Mouse (Mus musculus) MEL (cell line): ENCODE data around the gene Srgap2. TPM values are rescaled to one million over a fixed set of nuclear protein-coding genes. Genes with fewer than 3 reads are reported as not detected.

Experiments used
- DNase-seq: peaks from one replicate; pipeline ENCODE4 v3.0.0; 2011; ENCODE audit warnings: low read depth, low spot score
- H3K27ac ChIP-seq: 2 replicates; pipeline ENCODE4 v1.5.1; 2012; ENCODE audit warnings: low read depth, mild to moderate bottlenecking, control low read depth, low read length, moderate library complexity; ENCODE audit not compliant: control insufficient read depth
- H3K27me3 ChIP-seq, 2 experiments: fragments of 150-350 bp in 1 of 2; sonication (generic) in 1 of 2; 2 replicates each; pipeline ENCODE4 v1.6.1; 2012; ENCODE audit warnings: low read length in 2 of 2, mild to moderate bottlenecking in 2 of 2, improper control_type of control experiment in 1 of 2, moderate library complexity in 1 of 2; ENCODE audit not compliant: insufficient read depth in 2 of 2, control insufficient read depth in 1 of 2
- H3K36me3 ChIP-seq, 2 experiments: 2 replicates each; pipeline ENCODE4 v1.6.1; 2012 to 2014; ENCODE audit warnings: low read length in 2 of 2, improper control_type of control experiment in 1 of 2, inconsistent platforms in 1 of 2, mild to moderate bottlenecking in 1 of 2; ENCODE audit not compliant: insufficient read depth in 2 of 2, control insufficient read depth in 1 of 2
- H3K4me1 ChIP-seq, 2 experiments: fragments of 150-350 bp in 1 of 2; sonication (generic) in 1 of 2; 2 replicates each; pipeline ENCODE4 v1.6.1; 2012; ENCODE audit warnings: low read length in 2 of 2, improper control_type of control experiment in 1 of 2, mild to moderate bottlenecking in 1 of 2; ENCODE audit not compliant: insufficient read depth in 2 of 2, control insufficient read depth in 1 of 2
- H3K4me3 ChIP-seq, 2 experiments: fragments of 150-350 bp in 1 of 2; sonication (generic) in 1 of 2; 2 replicates each; pipeline ENCODE4 v1.5.1; 2012; ENCODE audit warnings: low read depth in 2 of 2, low read length in 2 of 2, mild to moderate bottlenecking in 2 of 2, moderate library complexity in 2 of 2, control low read depth in 1 of 2, improper control_type of control experiment in 1 of 2; ENCODE audit not compliant: control insufficient read depth in 1 of 2, insufficient read depth in 1 of 2
- H3K79me2 ChIP-seq: 2 replicates; pipeline ENCODE4 v1.6.1; 2012; ENCODE audit warnings: mild to moderate bottlenecking, low read length, moderate library complexity; ENCODE audit not compliant: control insufficient read depth, poor library complexity, insufficient read depth
- H3K9ac ChIP-seq: 2 replicates; pipeline ENCODE4 v1.6.1; 2012; ENCODE audit warnings: low read depth, mild to moderate bottlenecking, control low read depth, low read length, moderate library complexity; ENCODE audit not compliant: control insufficient read depth, poor library complexity, severe bottlenecking
- H3K9me3 ChIP-seq: fragments of 150-350 bp; sonication (generic); replicated peaks from 2 replicates; pipeline ENCODE4 v1.6.1; 2012; ENCODE audit warnings: mild to moderate bottlenecking, low read length, improper control_type of control experiment, moderate library complexity; ENCODE audit not compliant: insufficient read depth
- E2F4 ChIP-seq: IDR thresholded peaks from 2 replicates; pipeline ENCODE4 v1.6.1; 2011; ENCODE audit warnings: low read depth, low read length, improper control_type of control experiment, borderline replicate concordance
- ELF1 ChIP-seq: IDR thresholded peaks from 2 replicates; pipeline ENCODE4 v1.6.1; 2014; ENCODE audit warnings: low read depth, mild to moderate bottlenecking, inconsistent platforms, low read length, improper control_type of control experiment, moderate library complexity
- EP300 ChIP-seq, 2 experiments: IDR thresholded peaks; 2 replicates each; pipeline ENCODE4 v1.6.1; 2011; ENCODE audit warnings: improper control_type of control experiment in 2 of 2, low read length in 2 of 2, low read depth in 1 of 2, mild to moderate bottlenecking in 1 of 2
- KAT2A ChIP-seq: conservative IDR thresholded peaks from 2 replicates; pipeline ENCODE4 v1.6.1; 2012; ENCODE audit warnings: low read depth, low read length, improper control_type of control experiment, inconsistent platforms
- MXI1 ChIP-seq: IDR thresholded peaks from 2 replicates; pipeline ENCODE4 v1.6.1; 2011; ENCODE audit warnings: mild to moderate bottlenecking, low read depth, low read length, improper control_type of control experiment
- MYC ChIP-seq: IDR thresholded peaks from 2 replicates; pipeline ENCODE4 v1.6.1; 2011; ENCODE audit warnings: low read depth, mild to moderate bottlenecking, low read length, improper control_type of control experiment, moderate library complexity
- NRF1 ChIP-seq: IDR thresholded peaks from 2 replicates; pipeline ENCODE4 v1.6.1; 2014; ENCODE audit warnings: low read depth, mild to moderate bottlenecking, inconsistent platforms, low read length, improper control_type of control experiment, moderate library complexity; ENCODE audit not compliant: poor library complexity, insufficient read depth, severe bottlenecking
- POLR2A ChIP-seq, 2 experiments: IDR thresholded peaks; 2 replicates each; pipeline ENCODE4 v1.6.1; 2011 to 2012; ENCODE audit warnings: low read length in 2 of 2, mild to moderate bottlenecking in 2 of 2, control low read depth in 1 of 2, improper control_type of control experiment in 1 of 2, low read depth in 1 of 2, moderate library complexity in 1 of 2; ENCODE audit not compliant: control insufficient read depth in 1 of 2, insufficient read depth in 1 of 2, poor library complexity in 1 of 2
- POLR2AphosphoS5 ChIP-seq: IDR thresholded peaks from 2 replicates; pipeline ENCODE4 v1.6.1; 2012; ENCODE audit warnings: low read depth, borderline replicate concordance, mild to moderate bottlenecking, inconsistent platforms, low read length, moderate library complexity, mixed read lengths
- TAL1 ChIP-seq: IDR thresholded peaks from 2 replicates; pipeline ENCODE4 v1.6.1; 2012; ENCODE audit warnings: mild to moderate bottlenecking, inconsistent platforms, low read length, moderate library complexity, mixed read lengths
- USF1 ChIP-seq: IDR thresholded peaks from 2 replicates; pipeline ENCODE4 v1.6.1; 2014; ENCODE audit warnings: low read depth, mild to moderate bottlenecking, inconsistent platforms, low read length, improper control_type of control experiment, moderate library complexity
- USF2 ChIP-seq, 2 experiments: IDR thresholded peaks; 2 replicates each; pipeline ENCODE4 v1.6.1; 2011 to 2012; ENCODE audit warnings: improper control_type of control experiment in 2 of 2, low read length in 2 of 2, borderline replicate concordance in 1 of 2, inconsistent platforms in 1 of 2, low read depth in 1 of 2, mild to moderate bottlenecking in 1 of 2; ENCODE audit not compliant: insufficient read depth in 1 of 2
- ZKSCAN1 ChIP-seq: IDR thresholded peaks from 2 replicates; pipeline ENCODE4 v1.6.1; 2012; ENCODE audit warnings: low read depth, mild to moderate bottlenecking, inconsistent platforms, low read length, improper control_type of control experiment, moderate library complexity
- polyA plus RNA-seq, 2 experiments: library from polyadenylated mRNA; stranded (reverse) in 1 of 2; unstranded in 1 of 2; fragments of >175 nt in 1 of 2; fragments of >200 nt in 1 of 2; gene quantifications; 2 replicates each; pipeline versions ENCODE4 v1.2.1 to v1.2.4; 2012; ENCODE audit warnings: low replicate concordance in 2 of 2, low read depth in 1 of 2; ENCODE audit not compliant: insufficient read length in 2 of 2, insufficient read depth in 1 of 2, missing spikeins in 1 of 2
- total RNA-seq: library from RNA; depleted of rRNA; stranded (reverse); fragments of 300-350 nt; gene quantifications from 2 replicates; pipeline ENCODE4 v1.2.3, GENCODE M21; 2012

Gene Srgap2
- total and polyA plus RNA-seq, 3 experiments, result 9.0 to 25.3 TPM; not detected in 1

GRCm38 (mm10) chr1:131245089-131245856, 281.9 kb downstream of the Srgap2 start, which contains the start of gene Rassf5:
TSS of gene Rassf5 (minus strand) at chr1:131245258.
- H3K4me3 ChIP-seq, result peak within 1 kb of the TSS; percentile 50 to 99
- peaks cover 6 to 17% of the 10 kb centered on the region in 2 experiments; a peak in 3 of 4 replicates for H3K27me3 ChIP-seq
- H3K36me3 ChIP-seq, result no peaks in the 10 kb centered on the region; a peak in 1 of 4 replicates
- H3K4me1 ChIP-seq, result peaks cover 0 to 2% of the 10 kb centered on the region in 2 experiments; a peak in 2 of 4 replicates
- H3K9me3 ChIP-seq, result no peaks in the 10 kb centered on the region
- peak within 1 kb of the TSS; percentile 30 for H3K9ac ChIP-seq
- 0 out of 2 replicates have a peak, but pooled peaks have one; percentile 26 for TF ChIP-seq ELF1
- peak; percentile 58; the same call in 1 of the 2 replicates for TF ChIP-seq MXI1
- no peak for TF ChIP-seq POLR2A (IDR thresholded peaks at IDR 0.05; ENCODE audit: control insufficient read depth in 1 of 2, insufficient read depth in 1 of 2, low read depth in 1 of 2, low read length in 2 of 2, poor library complexity in 1 of 2)
- TF ChIP-seq KAT2A, result no peak
- H3K27ac ChIP-seq, result no peak within 1 kb of the TSS
- DNase-seq, result peak; percentile 73
- H3K79me2 ChIP-seq, result no peaks in the 10 kb centered on the region

GRCm38 (mm10) chr1:131244536-131245088, 282.5 kb downstream of the Srgap2 start:
- Histone ChIP-seq H3K9me3 (no peaks in the 10 kb centered on the region), H3K4me1 (peaks cover 0 to 2% of the 10 kb centered on the region in 2 experiments; a peak in 2 of 4 replicates), H3K79me2 (no peaks in the 10 kb centered on the region), H3K27ac (no peak overlapping the region), H3K9ac (peak overlapping the region; percentile 30; the same call in 1 of the 2 replicates), H3K36me3 (no peaks in the 10 kb centered on the region; a peak in 1 of 4 replicates), H3K4me3 (peak overlapping the region; percentile 50 to 99; a peak in 3 of 4 replicates)
- no peak for TF ChIP-seq MXI1
- no peak for TF ChIP-seq USF2 (IDR thresholded peaks at IDR 0.05; ENCODE audit: borderline replicate concordance in 1 of 2, insufficient read depth in 1 of 2, low read depth in 1 of 2, low read length in 2 of 2)
- TF ChIP-seq, all 39 proteins: peak for 0
- no peak for DNase-seq
- H3K27me3 ChIP-seq, result peaks cover 13 to 19% of the 10 kb centered on the region in 2 experiments; a peak in 3 of 4 replicates

- TF ChIP-seq USF1 (no peak), POLR2AphosphoS5 (no peak), MYC (no peak), NRF1 (no peak), E2F4 (no peak), EP300 (IDR thresholded peaks at IDR 0.05; ENCODE audit: low read depth in 1 of 2, low read length in 2 of 2) (no peak), TAL1 (no peak), ZKSCAN1 (no peak), KAT2A (no peak)
- Histone ChIP-seq H3K36me3 (no peaks in the 10 kb centered on the region; a peak in 1 of 4 replicates), H3K9me3 (no peaks in the 10 kb centered on the region), H3K27me3 (peaks cover 22 to 28% of the 10 kb centered on the region in 2 experiments), H3K4me3 (no peak overlapping the region), H3K4me1 (peaks cover 0 to 2% of the 10 kb centered on the region in 2 experiments; a peak in 2 of 4 replicates), H3K79me2 (no peaks in the 10 kb centered on the region), H3K9ac (no peak overlapping the region), H3K27ac (no peak overlapping the region)
- DNase-seq, result no peak
Measured at GRCm38 (mm10) chr1:131242956-131243355, 284.2 kb downstream of the Srgap2 start.
